Mouse (Mus musculus) small intestine, adult 2 months (tissue): Measurements from ENCODE around the gene Chad.

Experiments
- CTCF ChIP-seq: fragments of 200-500 bp; IDR thresholded peaks from 2 replicates; pipeline ENCODE4 v1.5.1; 2012; ENCODE audit warnings: low read depth, mild to moderate bottlenecking, control low read depth, inconsistent platforms, low read length, moderate library complexity, mixed read lengths; ENCODE audit not compliant: insufficient replicate concordance, insufficient read length; ENCODE audit errors: extremely low read depth
- POLR2A ChIP-seq: fragments of 200-500 bp; IDR thresholded peaks from 2 replicates; pipeline ENCODE4 v1.6.1; 2012; ENCODE audit warnings: low read depth, mild to moderate bottlenecking, control low read depth, inconsistent platforms, low read length, moderate library complexity

DNA sequence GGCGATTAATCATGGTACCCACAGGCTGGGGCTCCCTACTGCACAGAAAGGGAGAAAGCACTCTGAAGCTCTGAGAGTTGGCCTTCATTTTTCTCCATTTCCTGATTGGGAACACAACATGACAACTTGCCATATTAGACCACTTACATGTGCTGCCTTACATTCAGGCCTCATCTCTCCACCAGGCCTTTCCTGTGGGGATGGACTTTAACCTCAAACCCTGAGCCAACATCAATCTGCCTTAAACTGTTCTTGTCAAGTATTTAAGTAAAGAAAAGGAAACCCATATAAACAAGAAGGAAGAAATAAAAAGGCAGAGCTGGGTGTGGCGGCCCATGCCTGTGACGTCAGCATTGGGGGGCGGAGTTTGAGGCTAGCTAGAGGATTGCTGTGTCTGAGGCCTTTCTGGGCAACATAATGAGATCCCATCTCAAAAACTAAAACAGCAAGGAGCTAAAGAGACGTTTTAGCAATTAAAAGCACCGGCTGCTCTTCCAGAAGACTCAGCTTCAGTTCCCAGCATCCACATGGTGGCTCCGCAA lies 31.5 kb downstream of the Chad start:
- no peak for TF ChIP-seq CTCF
- no peak for TF ChIP-seq POLR2A
